Mouse (Mus musculus) forebrain, embryonic 14.5 days (tissue): ENCODE data around the gene Mad1l1. TPM values are rescaled to one million over a fixed set of nuclear protein-coding genes. Genes with fewer than 3 reads are reported as not detected.

Source experiments
- ATAC-seq: fragments of 200-750 bp; cut with Nextera tagmentation; 2 replicates; pipeline ENCODE4 v1.8.0; 2017; ENCODE audit warnings: mild to moderate bottlenecking, moderate library complexity
- DNase-seq: peaks from one replicate; pipeline ENCODE4 v3.0.0-alpha.2; 2015; ENCODE audit warnings: low spot score
- H3K27ac ChIP-seq: fragments of 300-500 bp; sonication (generic); 2 replicates; pipeline ENCODE4 v1.5.1; 2014; ENCODE audit warnings: low read depth, mild to moderate bottlenecking, control low read depth, low read length, moderate library complexity
- H3K27me3 ChIP-seq: fragments of 300-500 bp; sonication (generic); replicated peaks from 2 replicates; pipeline ENCODE4 v1.6.1; 2014; ENCODE audit warnings: low read length, control low read depth, mixed read lengths; ENCODE audit not compliant: control insufficient read depth, insufficient read depth
- H3K36me3 ChIP-seq: fragments of 300-500 bp; sonication (generic); 2 replicates; pipeline ENCODE4 v1.6.1; 2014; ENCODE audit warnings: low read length, control low read depth; ENCODE audit not compliant: control insufficient read depth, insufficient read depth
- H3K4me1 ChIP-seq: fragments of 300-500 bp; sonication (generic); 2 replicates; pipeline ENCODE4 v1.6.1; 2014; ENCODE audit warnings: antibody characterized with exemption, low read length, control low read depth; ENCODE audit not compliant: control insufficient read depth, insufficient read depth
- H3K4me2 ChIP-seq: fragments of 300-500 bp; sonication (generic); 2 replicates; pipeline ENCODE4 v1.6.1; 2014; ENCODE audit warnings: mild to moderate bottlenecking, control low read depth, low read length
- H3K4me3 ChIP-seq: fragments of 300-500 bp; sonication (generic); 2 replicates; pipeline ENCODE4 v1.5.1; 2014; ENCODE audit warnings: low read depth, low read length, control low read depth
- H3K9ac ChIP-seq: fragments of 300-500 bp; sonication (generic); 2 replicates; pipeline ENCODE4 v1.6.1; 2014; ENCODE audit warnings: mild to moderate bottlenecking, low read length, control low read depth, moderate library complexity
- H3K9me3 ChIP-seq: fragments of 300-500 bp; sonication (generic); replicated peaks from 2 replicates; pipeline ENCODE4 v1.6.1; 2016; ENCODE audit warnings: low read length, control low read depth, mixed read lengths; ENCODE audit not compliant: control insufficient read depth
- WGBS: fragments of 180-500 bp; shearing (Covaris S2); extraction: QIAGEN DNeasy Blood & Tissue Kit; methylation state at CpG from one replicate; pipeline ENCODE4 v1.1.7; 2014; 5-methylcytosine and 5-hydroxymethylcytosine counted together
- polyA plus RNA-seq: library from polyadenylated mRNA; unstranded; fragments of >200 nt; fragmentation: Nextera tagmentation; extraction: Ambion mirVana; gene quantifications from 2 replicates; pipeline ENCODE4 v1.2.1, GENCODE M21; 2014

The Mad1l1 gene
- polyA plus RNA-seq, 1 experiment from 2014 or later = 29.2 TPM

DNA sequence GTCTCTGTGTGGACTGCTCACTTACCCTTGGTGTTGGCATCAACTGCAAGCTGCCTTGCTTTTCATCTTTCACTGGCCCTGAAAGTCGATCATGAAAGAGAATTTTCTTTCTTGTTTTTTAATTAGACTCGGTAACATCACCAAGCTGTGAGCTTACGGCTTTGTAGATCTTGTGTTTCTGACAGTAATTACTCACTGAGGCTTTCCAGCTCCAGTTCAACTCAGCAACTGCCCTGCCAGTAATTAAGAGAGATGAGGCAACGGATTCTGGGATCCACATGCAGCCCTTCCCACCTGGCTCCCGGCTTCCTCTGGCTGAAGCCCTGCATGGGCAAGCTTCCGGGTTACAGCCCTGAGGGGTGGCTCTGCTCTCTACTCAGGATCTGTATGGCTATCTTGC is 298.5 kb downstream of the Mad1l1 start:
- 44% methylated on average over 6 of the region's 6 CpGs for WGBS
- Histone ChIP-seq H3K9ac (no peak overlapping the region), H3K4me2 (no peak overlapping the region), H3K4me3 (no peak overlapping the region), H3K27me3 (no peaks in the 10 kb centered on the region), H3K4me1 (peaks cover 16% of the 10 kb centered on the region), H3K36me3 (no peaks in the 10 kb centered on the region), H3K27ac (no peak overlapping the region), H3K9me3 (no peaks in the 10 kb centered on the region)
- ATAC-seq (no peak), DNase-seq (no peak)

DNA sequence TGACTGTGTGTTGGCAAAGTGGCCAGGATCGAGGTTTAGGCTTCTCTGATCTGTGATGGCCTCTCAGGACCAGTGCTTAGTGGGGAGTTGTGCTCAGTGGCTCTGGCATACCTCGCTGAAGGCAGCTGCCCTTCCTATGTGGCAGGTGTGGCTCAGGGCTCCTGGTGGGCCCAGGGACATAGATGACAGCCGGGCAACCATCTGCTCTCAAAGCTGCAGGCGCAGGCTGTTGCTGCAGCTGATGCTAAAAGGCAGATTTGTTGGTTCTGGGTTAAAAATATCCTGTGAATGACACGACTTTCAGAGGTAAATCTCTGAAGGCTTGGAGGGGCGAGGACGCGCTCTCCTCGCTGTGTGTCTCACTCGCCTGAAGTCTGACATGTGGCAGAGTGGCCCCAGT is 299.6 kb downstream of the Mad1l1 start:
- DNase-seq (peak; percentile 58), ATAC-seq (peak; percentile 35; the same call in 1 of the 2 replicates)
- Histone ChIP-seq H3K27ac (peak overlapping the region; percentile 53; the same call in 1 of the 2 replicates), H3K4me1 (peaks cover 16% of the 10 kb centered on the region), H3K27me3 (no peaks in the 10 kb centered on the region), H3K9ac (no peak overlapping the region), H3K36me3 (no peaks in the 10 kb centered on the region), H3K4me3 (no peak overlapping the region), H3K4me2 (no peak overlapping the region), H3K9me3 (no peaks in the 10 kb centered on the region)
- WGBS = 72% methylated on average over 10 of the region's 10 CpGs

DNA sequence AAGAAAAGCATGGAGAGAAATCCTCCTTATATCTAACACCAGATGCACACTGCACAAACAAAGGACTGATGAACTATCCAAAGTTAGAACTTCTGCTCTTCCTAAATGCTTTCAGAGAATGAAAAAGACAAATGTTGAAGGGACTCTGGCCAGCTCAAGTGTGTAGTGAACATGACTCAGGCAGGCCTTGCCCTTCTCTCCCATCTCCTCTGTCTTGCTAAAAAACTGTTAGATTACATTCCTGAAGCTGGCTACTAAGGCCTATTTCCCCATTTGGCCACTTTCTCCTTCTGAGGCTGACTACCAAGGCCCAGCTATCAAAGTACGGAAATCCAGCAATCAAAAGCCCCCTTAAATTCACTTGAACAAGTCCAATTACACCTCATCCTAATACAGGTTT is 301.7 kb downstream of the Mad1l1 start:
- peaks cover 16% of the 10 kb centered on the region for H3K4me1 ChIP-seq
- no peak overlapping the region for H3K9ac ChIP-seq
- no peak overlapping the region for H3K4me3 ChIP-seq
- DNase-seq (no peak), ATAC-seq (no peak)
- no peak overlapping the region for H3K4me2 ChIP-seq
- no peaks in the 10 kb centered on the region for H3K36me3 ChIP-seq
- H3K9me3 ChIP-seq = no peaks in the 10 kb centered on the region
- no peak overlapping the region for H3K27ac ChIP-seq
- no peaks in the 10 kb centered on the region for H3K27me3 ChIP-seq
- WGBS = 92% methylated on average over 1 of the region's 1 CpGs

DNA sequence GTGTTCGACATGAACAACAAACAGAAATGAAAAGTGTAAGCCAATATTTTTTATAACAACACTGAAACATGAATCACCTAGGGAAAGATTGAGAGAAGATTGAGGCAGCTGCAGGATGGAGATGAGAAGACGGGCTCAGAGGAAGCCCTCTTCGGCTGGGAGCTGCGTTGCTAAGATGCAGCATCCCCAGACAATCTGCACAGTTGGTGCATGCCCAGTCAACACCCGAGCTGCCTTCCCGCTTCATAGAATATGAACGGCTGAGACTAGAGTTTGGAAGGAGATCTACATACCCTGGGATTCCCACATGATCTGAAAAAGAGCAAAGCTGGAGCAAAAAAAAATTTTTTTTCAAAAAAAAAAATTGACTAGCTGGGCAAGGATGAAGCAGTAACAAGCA is 302.6 kb downstream of the Mad1l1 start:
- 87% methylated on average over 7 of the region's 7 CpGs for WGBS
- Histone ChIP-seq H3K9me3 (no peaks in the 10 kb centered on the region), H3K4me2 (no peak overlapping the region), H3K9ac (no peak overlapping the region), H3K27ac (no peak overlapping the region), H3K36me3 (no peaks in the 10 kb centered on the region), H3K27me3 (no peaks in the 10 kb centered on the region), H3K4me1 (peaks cover 12% of the 10 kb centered on the region), H3K4me3 (no peak overlapping the region)
- DNase-seq (no peak), ATAC-seq (no peak)

DNA sequence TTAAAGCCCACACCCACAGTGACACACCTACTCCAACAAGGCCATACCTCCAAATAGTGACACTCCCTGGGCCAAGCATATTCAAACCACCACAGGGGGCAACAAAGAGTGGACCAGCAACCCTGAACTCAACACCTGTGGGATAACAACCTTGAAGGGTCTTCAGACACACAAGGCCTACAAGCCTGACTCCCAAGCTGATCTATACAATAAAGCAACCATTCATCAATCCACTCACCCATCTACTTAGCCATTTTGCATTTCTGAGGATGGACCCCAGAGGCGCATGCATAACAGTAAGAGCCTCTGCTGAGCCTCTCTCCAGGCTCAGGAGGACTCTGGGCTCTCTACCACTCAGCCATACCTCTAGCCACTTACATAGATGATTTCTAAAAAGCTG is 304.5 kb downstream of the Mad1l1 start:
- Histone ChIP-seq H3K9ac (no peak overlapping the region), H3K4me2 (no peak overlapping the region), H3K27ac (no peak overlapping the region), H3K36me3 (no peaks in the 10 kb centered on the region), H3K4me1 (peaks cover under 1% of the 10 kb centered on the region; the same call in 1 of the 2 replicates), H3K9me3 (no peaks in the 10 kb centered on the region), H3K27me3 (no peaks in the 10 kb centered on the region), H3K4me3 (no peak overlapping the region)
- ATAC-seq (no peak), DNase-seq (no peak)
- 100% methylated on average over 1 of the region's 1 CpGs for WGBS

DNA sequence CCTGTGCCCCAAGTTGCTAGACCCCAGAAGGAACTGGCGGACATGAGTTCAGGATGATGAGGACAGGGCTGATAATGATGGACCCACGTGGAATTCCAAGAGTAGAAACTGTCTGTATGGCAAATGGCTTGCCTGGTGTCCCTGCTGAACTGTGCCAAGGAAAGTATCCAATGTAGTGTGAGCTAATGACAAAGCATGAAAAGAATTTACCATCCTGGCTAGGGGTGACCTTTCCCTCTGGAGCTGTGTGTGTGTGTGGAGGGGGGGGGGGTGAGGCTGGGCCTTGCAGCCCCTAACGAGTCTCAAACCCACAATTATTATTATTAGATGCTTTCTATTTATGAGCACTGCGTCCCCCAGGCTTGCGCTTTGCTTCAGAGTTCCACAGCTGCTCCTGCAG is 307.7 kb downstream of the Mad1l1 start:
- Histone ChIP-seq H3K9ac (no peak overlapping the region), H3K27ac (no peak overlapping the region), H3K27me3 (no peaks in the 10 kb centered on the region), H3K4me3 (no peak overlapping the region), H3K9me3 (no peaks in the 10 kb centered on the region), H3K4me2 (no peak overlapping the region), H3K36me3 (no peaks in the 10 kb centered on the region), H3K4me1 (no peaks in the 10 kb centered on the region)
- ATAC-seq = no peak
- no peak for DNase-seq
- 61% methylated on average over 5 of the region's 5 CpGs for WGBS

DNA sequence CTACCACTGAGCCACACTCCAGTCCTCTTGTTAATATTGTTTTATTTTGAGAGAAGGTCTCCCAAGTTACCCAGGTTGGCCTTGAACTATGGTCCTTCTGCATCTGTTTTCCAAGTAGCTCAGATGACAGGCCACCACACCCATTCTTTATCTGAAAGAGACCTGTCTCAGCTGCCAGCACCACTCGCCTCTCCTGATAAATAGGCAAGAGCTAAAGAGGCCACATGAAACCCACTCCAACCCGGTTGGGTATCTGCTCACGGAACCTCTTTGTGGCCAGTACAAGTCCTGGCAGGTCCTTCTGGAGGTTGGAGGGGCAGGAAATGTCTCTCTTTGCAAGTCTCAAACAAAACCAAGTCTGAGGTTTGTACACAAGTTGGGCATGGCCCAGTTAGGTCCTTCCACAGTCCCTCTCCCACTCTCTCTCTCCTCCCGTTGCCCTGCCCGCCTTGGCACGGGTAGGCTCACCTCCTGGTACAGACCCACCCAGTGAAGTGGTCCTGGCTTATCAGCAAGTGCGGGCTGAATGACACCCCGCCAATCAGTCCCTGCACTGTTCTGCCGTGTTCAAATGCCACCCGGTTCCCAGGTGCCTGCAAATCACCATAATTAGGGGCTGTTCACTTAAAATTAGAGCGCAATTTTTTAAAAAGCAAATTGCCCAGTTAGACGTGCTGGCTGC is 308.9 kb downstream of the Mad1l1 start:
- ATAC-seq = no peak

DNA sequence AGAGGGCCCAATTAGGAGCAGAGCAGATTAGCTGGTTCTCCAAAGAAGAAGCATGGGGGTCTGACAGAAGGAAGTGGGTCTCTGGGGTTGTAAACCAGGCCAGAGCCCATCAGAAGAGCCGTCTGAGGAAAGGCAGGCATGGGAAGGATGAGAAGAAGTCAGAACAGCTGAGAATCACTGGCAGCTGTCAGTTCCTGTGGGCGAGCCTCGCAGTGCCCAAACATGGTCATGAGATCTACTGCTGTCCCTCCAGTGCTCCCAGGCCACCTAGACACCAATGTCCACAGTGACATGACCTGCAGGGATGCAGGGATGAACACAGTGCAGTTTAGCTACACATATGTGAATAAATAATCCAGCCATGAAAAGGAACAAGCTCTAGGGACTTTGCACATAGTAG is 310.9 kb downstream of the Mad1l1 start:
- ATAC-seq = no peak
- Histone ChIP-seq H3K36me3 (no peaks in the 10 kb centered on the region), H3K4me1 (peaks cover 4% of the 10 kb centered on the region), H3K4me3 (no peak overlapping the region), H3K27ac (no peak overlapping the region), H3K4me2 (no peak overlapping the region), H3K9me3 (no peaks in the 10 kb centered on the region), H3K27me3 (no peaks in the 10 kb centered on the region), H3K9ac (no peak overlapping the region)
- DNase-seq = no peak
- WGBS = 88% methylated on average over 3 of the region's 3 CpGs

More for the DNA sequence above, 308.9 kb downstream of the Mad1l1 start:
- Histone ChIP-seq H3K9ac (no peak overlapping the region), H3K9me3 (no peaks in the 10 kb centered on the region), H3K4me3 (no peak overlapping the region), H3K4me2 (no peak overlapping the region), H3K36me3 (no peaks in the 10 kb centered on the region), H3K4me1 (peaks cover 4% of the 10 kb centered on the region), H3K27ac (no peak overlapping the region), H3K27me3 (no peaks in the 10 kb centered on the region)
- 85% methylated on average over 12 of the region's 12 CpGs for WGBS
- no peak for DNase-seq

DNA sequence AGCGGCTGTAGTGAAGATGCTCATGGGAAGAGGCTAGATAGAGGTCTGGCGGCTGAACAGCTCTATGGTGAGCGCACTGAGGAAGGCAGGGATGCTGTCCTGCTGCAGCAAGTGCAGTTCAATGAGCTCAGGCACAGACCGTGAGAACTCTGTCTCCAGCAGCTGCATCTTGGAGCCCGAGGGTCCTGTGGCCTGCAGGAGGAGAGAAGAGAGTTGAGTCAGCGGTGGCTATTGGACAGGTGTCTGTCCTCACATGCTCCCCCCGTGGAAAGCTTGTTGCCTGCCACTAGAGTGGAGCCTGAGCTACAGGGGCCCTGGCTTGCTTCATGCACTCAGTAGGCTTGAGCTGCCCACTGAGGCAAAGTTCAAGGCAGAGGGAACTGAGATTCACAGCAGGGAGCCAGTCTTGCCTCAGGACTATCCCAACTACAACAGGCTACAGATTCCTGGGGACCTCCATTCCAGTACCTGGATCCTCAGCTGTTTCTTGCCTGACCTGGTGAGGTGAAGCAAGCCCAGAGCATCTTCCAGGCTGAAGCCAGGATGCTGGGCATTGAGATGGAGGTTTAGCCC is 312.2 kb downstream of the Mad1l1 start:
- DNase-seq = no peak
- peaks cover 4% of the 10 kb centered on the region for H3K4me1 ChIP-seq
- no peak overlapping the region for H3K4me3 ChIP-seq
- no peak overlapping the region for H3K27ac ChIP-seq
- ATAC-seq = no peak
- H3K9ac ChIP-seq = no peak overlapping the region
- no peaks in the 10 kb centered on the region for H3K36me3 ChIP-seq
- no peak overlapping the region for H3K4me2 ChIP-seq
- no peaks in the 10 kb centered on the region for H3K27me3 ChIP-seq
- no peaks in the 10 kb centered on the region for H3K9me3 ChIP-seq
- 71% methylated on average over 7 of the region's 7 CpGs for WGBS
